Mouse (Mus musculus) heart, embryonic 14.5 days (tissue): ENCODE data around the gene Rin2. TPM values are rescaled to one million over a fixed set of nuclear protein-coding genes. Genes with fewer than 3 reads are reported as not detected.

ENCODE experiments used
- ATAC-seq: fragments of 200-750 bp; cut with Nextera tagmentation; 2 replicates; pipeline ENCODE4 v1.8.0; 2017; ENCODE audit warnings: low read depth, moderate TSS enrichment; ENCODE audit not compliant: insufficient number of reproducible peaks, insufficient read depth, low FRiP score
- H3K27ac ChIP-seq, 2 experiments: fragments of 200-500 bp in 1 of 2; fragments of 300-500 bp in 1 of 2; sonication (generic) in 1 of 2; replicated peaks in 1 of 2; 2 replicates each; pipeline ENCODE4 v1.5.1; 2012 to 2014; ENCODE audit warnings: low read depth in 2 of 2, low read length in 2 of 2, control low read depth in 1 of 2, mild to moderate bottlenecking in 1 of 2, mixed read lengths in 1 of 2; ENCODE audit not compliant: control insufficient read depth in 1 of 2, insufficient read depth in 1 of 2
- H3K27me3 ChIP-seq: fragments of 300-500 bp; sonication (generic); 2 replicates; pipeline ENCODE4 v1.6.1; 2014; ENCODE audit warnings: mild to moderate bottlenecking, low read length, control low read depth; ENCODE audit not compliant: control insufficient read depth, insufficient read depth
- H3K36me3 ChIP-seq: fragments of 300-500 bp; sonication (generic); 2 replicates; pipeline ENCODE4 v1.6.1; 2014; ENCODE audit warnings: mild to moderate bottlenecking, control low read depth, low read length, mixed read lengths; ENCODE audit not compliant: control insufficient read depth, insufficient read depth
- H3K4me1 ChIP-seq, 2 experiments: fragments of 200-500 bp in 1 of 2; fragments of 300-500 bp in 1 of 2; sonication (generic) in 1 of 2; 2 replicates each; pipeline ENCODE4 v1.6.1; 2012 to 2014; ENCODE audit warnings: low read length in 2 of 2, control low read depth in 1 of 2, mixed read lengths in 1 of 2; ENCODE audit not compliant: control insufficient read depth in 2 of 2, insufficient read depth in 2 of 2
- H3K4me2 ChIP-seq: fragments of 300-500 bp; sonication (generic); 2 replicates; pipeline ENCODE4 v1.6.1; 2014; ENCODE audit warnings: mild to moderate bottlenecking, low read length
- H3K4me3 ChIP-seq, 2 experiments: fragments of 200-500 bp in 1 of 2; fragments of 300-500 bp in 1 of 2; sonication (generic) in 1 of 2; 2 replicates each; pipeline ENCODE4 v1.5.1; 2012 to 2014; ENCODE audit warnings: low read length in 2 of 2, mild to moderate bottlenecking in 2 of 2, control low read depth in 1 of 2, low read depth in 1 of 2, moderate library complexity in 1 of 2; ENCODE audit not compliant: control insufficient read depth in 1 of 2, insufficient read depth in 1 of 2
- H3K9ac ChIP-seq: fragments of 300-500 bp; sonication (generic); 2 replicates; pipeline ENCODE4 v1.6.1; 2014; ENCODE audit warnings: mild to moderate bottlenecking, low read length
- H3K9me3 ChIP-seq: fragments of 300-500 bp; sonication (generic); 2 replicates; pipeline ENCODE4 v1.6.1; 2016; ENCODE audit warnings: low read length, control low read depth; ENCODE audit not compliant: control insufficient read depth
- WGBS: fragments of 180-500 bp; shearing (Covaris S2); extraction: QIAGEN DNeasy Blood & Tissue Kit; methylation state at CpG from one replicate; pipeline ENCODE4 v1.1.7; 2014; 5-methylcytosine and 5-hydroxymethylcytosine counted together
- polyA plus RNA-seq: library from polyadenylated mRNA; unstranded; fragments of >200 nt; fragmentation: Nextera tagmentation; extraction: Ambion mirVana; gene quantifications from 2 replicates; pipeline ENCODE4 v1.2.1, GENCODE M21; 2014

The Rin2 gene
- polyA plus RNA-seq, 1 experiment from 2014 or later, result 20.8 TPM

DNA sequence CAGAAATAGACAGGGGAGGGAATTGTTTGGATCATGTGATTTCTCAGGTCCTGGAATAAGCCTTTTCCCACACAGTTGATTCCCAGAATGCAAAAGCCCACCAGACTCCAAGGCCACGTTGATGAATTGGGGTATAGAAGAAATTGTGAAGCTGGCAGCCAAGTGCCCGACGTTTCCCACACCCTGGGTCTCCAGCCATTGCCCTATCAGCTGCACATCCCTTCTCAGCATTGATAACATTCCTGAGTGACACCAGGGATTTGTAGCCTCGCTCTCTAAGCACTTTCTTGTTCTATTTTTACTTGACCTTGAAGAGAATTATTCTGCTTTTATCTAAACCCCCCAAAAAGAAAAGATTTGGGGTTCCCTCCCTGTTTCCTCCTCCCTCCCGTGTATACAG, 142.2 kb downstream of the Rin2 start:
- ATAC-seq, result no peak
- WGBS, result 6% methylated on average over 5 of the region's 5 CpGs

DNA sequence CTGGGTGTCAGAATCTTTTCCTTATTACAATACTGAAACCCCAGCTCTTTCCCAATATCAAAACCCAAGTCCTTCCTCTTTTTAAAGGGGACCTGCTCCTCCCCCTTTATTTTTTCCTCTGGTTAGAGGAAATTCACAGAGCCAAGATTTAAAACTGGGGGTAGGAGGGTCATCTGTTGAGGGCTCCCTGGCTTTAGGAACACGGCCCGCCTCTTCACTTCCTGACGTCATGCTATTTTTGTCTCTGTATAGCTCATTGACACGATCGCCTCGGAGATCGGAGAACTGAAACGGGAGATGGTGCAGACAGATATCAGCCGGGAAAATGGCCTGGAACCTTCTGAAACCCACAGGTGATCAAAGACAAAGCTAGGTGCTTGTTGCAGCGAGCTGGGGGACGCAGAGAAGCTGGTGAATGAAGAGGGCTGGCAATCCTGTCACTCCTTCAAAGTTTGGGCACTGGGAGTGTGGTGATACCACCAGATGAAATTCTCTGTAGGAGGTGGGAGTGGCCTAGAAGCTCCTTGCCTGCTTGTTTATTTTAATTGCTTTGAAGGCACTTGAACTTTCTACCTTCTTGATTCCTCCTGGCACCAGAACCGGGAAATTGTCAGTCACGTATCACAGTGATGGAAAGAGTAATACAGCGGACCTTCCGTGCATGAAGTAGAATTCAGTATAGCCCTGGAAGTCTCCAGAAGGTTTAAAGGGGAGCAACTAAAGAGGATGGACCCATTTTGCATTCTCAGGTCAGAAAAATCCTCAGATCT, 147.2 kb downstream of the Rin2 start:
- peak overlapping the region; percentile 30 for H3K4me2 ChIP-seq
- peaks cover 18% of the 10 kb centered on the region for H3K36me3 ChIP-seq
- no peak overlapping the region for H3K9ac ChIP-seq
- H3K4me1 ChIP-seq, result peaks cover 8 to 13% of the 10 kb centered on the region in 2 experiments
- H3K4me3 ChIP-seq, result no peak overlapping the region
- no peaks in the 10 kb centered on the region for H3K9me3 ChIP-seq
- no peaks in the 10 kb centered on the region for H3K27me3 ChIP-seq
- no peak for ATAC-seq
- H3K27ac ChIP-seq, result no peak overlapping the region
- WGBS, result 52% methylated on average over 15 of the region's 15 CpGs

More for the DNA sequence above, 142.2 kb downstream of the Rin2 start:
- 0 out of 2 replicates have a peak, but pooled peaks cover 5% of the 10 kb centered on the region for H3K36me3 ChIP-seq
- H3K4me2 ChIP-seq, result no peak overlapping the region
- H3K4me1 ChIP-seq, result peaks cover 12 to 17% of the 10 kb centered on the region in 2 experiments
- H3K27me3 ChIP-seq, result no peaks in the 10 kb centered on the region
- peak overlapping the region; percentile 70 to 76 for H3K27ac ChIP-seq
- peaks cover 12% of the 10 kb centered on the region for H3K9me3 ChIP-seq
- no peak overlapping the region for H3K9ac ChIP-seq
- no peak overlapping the region for H3K4me3 ChIP-seq

DNA sequence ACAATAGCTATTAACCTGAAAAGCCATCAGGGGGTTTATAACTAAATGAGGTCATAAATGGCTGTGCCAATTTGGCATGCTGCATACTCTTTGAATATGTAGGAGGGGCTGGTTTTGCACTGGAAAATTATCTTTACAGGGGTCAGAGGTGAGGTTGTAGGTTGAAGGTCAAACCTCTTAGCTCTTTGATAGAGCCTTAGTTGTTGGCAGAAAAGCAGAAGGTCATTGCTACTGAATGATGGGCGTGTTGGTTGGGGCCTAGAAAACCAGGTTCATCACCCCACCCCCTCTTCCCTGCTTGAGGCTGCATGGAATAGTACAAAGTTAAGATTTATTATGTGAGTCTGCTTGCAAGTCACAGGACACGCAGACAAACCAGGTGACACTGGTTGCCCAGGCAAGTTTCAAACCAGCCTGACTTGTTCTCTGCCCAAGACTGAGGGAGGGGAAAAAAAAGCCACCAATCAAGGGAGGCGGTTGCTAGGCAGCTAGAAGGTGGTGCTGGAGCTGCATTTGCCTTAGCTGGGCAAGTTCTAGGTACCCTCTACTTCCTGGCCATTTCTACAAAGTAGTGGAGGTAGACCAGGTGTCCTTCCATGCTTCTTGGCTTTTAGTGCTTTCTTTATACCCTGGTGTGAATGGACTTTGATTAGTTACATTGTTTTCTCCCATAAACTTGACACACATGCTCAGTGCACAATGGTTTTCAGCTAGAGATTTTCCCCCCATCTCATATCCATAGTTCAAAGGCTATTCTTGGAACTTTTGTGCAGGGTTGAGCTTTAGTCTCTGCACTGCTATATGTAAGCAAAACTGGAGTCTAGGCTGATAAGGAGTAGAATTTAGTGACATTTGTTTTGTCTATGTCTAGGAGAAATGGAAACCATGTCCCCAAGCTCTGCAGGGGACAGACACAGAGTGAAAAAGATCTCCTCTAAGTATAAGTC, 148.0 kb downstream of the Rin2 start:
- Histone ChIP-seq H3K4me3 (no peak overlapping the region), H3K4me2 (no peak overlapping the region), H3K9ac (no peak overlapping the region), H3K27ac (no peak overlapping the region), H3K27me3 (no peaks in the 10 kb centered on the region), H3K36me3 (peaks cover 18% of the 10 kb centered on the region), H3K9me3 (no peaks in the 10 kb centered on the region), H3K4me1 (peaks cover 3 to 7% of the 10 kb centered on the region in 2 experiments; a peak in 3 of 4 replicates)
- no peak for ATAC-seq
- 80% methylated on average over 3 of the region's 3 CpGs for WGBS

DNA sequence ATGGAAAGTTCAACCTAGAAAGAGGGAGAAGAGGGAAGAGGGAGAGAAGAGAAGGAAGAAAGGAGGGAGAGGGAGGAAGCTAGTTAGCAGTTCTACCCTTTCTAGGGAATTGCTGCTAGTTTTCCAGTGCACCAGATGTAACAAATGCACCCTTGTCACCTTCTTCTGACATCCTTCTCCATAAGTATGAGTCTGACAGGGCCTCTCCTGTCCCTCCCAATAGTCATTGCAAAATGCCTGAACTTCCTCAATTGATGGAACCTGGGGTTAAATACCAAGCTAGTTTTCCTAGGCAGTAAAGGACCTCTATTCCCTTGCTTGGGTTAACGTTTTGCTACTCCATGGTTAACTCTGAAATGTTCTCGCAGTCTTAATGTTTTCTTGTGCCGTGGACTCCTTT, 149.7 kb downstream of the Rin2 start:
- Histone ChIP-seq H3K36me3 (peaks cover 18% of the 10 kb centered on the region), H3K4me1 (peaks cover 3 to 4% of the 10 kb centered on the region in 2 experiments; a peak in 3 of 4 replicates), H3K9ac (no peak overlapping the region), H3K27ac (no peak overlapping the region), H3K4me2 (no peak overlapping the region), H3K27me3 (no peaks in the 10 kb centered on the region), H3K4me3 (no peak overlapping the region), H3K9me3 (no peaks in the 10 kb centered on the region)
- 93% methylated on average over 3 of the region's 3 CpGs for WGBS
- ATAC-seq, result no peak

DNA sequence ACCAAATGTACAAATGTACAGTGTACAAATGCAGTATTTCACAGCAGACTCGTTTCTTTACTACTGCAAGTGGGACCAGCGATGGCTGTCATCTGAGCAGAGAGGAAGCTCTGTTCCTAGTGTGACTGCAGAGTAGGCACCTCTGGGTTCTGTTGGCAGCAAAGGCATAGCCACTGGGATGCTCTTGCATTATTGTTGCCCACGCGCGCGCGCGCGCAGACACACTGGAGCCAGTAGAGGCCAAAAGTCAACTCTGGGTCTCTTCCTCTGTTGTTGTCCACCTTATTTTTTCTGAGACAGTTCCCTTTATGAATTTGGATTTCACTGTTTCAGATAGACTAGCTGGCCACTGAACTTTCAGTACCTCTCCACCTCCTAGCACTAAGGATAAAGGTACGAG, 150.2 kb downstream of the Rin2 start:
- Histone ChIP-seq H3K27ac (no peak overlapping the region), H3K9ac (no peak overlapping the region), H3K36me3 (peaks cover 18% of the 10 kb centered on the region), H3K9me3 (no peaks in the 10 kb centered on the region), H3K4me3 (no peak overlapping the region), H3K27me3 (no peaks in the 10 kb centered on the region), H3K4me2 (no peak overlapping the region), H3K4me1 (peaks cover 3 to 4% of the 10 kb centered on the region in 2 experiments; a peak in 3 of 4 replicates)
- no peak for ATAC-seq
- 98% methylated on average over 10 of the region's 10 CpGs for WGBS

DNA sequence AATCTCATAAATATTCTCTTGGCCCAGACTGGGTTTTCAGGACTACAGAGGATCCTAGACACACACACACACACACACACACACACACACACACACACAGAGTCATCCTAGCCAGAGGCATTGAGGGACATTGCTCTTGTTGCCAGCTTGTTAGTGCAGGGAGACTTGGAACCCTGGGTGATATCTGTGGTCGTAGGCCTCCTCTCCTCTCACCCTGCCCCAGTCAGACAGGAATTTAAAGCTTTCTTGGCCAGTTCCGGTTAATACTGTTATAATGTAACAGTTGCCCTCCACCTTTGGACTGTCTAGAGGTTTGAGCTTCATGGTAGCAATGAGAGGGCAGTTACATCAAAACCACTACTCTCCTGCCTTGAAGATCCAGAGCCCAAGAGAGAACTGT, 152.9 kb downstream of the Rin2 start:
- Histone ChIP-seq H3K9me3 (no peaks in the 10 kb centered on the region), H3K27ac (no peak overlapping the region), H3K9ac (no peak overlapping the region), H3K36me3 (peaks cover 16% of the 10 kb centered on the region), H3K4me2 (no peak overlapping the region), H3K4me1 (peaks cover 5 to 13% of the 10 kb centered on the region in 2 experiments), H3K27me3 (no peaks in the 10 kb centered on the region), H3K4me3 (no peak overlapping the region)
- no peak for ATAC-seq
- 71% methylated on average over 2 of the region's 2 CpGs for WGBS

DNA sequence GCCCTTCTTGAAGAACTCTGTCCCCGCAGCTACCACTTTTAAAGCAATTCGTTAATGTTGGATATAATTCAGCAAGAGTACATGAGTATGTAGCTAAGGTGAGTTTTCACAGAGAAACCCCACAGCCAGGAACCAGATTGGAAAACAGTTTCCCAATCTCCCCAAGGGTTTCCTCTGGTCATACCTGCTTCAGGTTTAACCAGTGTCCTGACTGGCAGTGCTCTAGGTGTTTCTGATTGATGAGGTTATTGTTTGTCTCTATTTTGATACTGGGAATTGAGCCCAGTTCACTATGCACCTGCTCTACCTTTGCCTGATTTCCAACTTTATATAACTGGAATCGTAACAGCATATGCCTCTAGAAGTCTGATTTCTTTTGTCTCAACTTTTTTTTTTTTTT, 153.6 kb downstream of the Rin2 start:
- H3K4me1 ChIP-seq, result peaks cover 10 to 18% of the 10 kb centered on the region in 2 experiments
- H3K36me3 ChIP-seq, result peaks cover 10% of the 10 kb centered on the region
- no peak for ATAC-seq
- H3K4me2 ChIP-seq, result no peak overlapping the region
- no peaks in the 10 kb centered on the region for H3K9me3 ChIP-seq
- WGBS, result 91% methylated on average over 3 of the region's 3 CpGs
- H3K9ac ChIP-seq, result no peak overlapping the region
- no peak overlapping the region for H3K4me3 ChIP-seq
- no peak overlapping the region for H3K27ac ChIP-seq
- no peaks in the 10 kb centered on the region for H3K27me3 ChIP-seq
